Mouse (Mus musculus): ENCODE data around the gene Lcn11.
"Not testable (repeated sequence)": the region's sequence is repeated elsewhere in the genome, so short reads cannot be mapped to it uniquely, and the experiment has no call there.

The Lcn11 gene

GRCm38 (mm10) chr2:25776717-25777116 lies at the start of gene Lcn11:
Gene Lcn11, plus strand, starts transcription at chr2:25777017.
- no peak for DNase-seq (ENCODE audit: low spot score)

- DNase-seq (ENCODE audit: low spot score): no peak
Measured at GRCm38 (mm10) chr2:25733199-25733930, 43.5 kb upstream of the Lcn11 start.

GRCm38 (mm10) chr2:25736709-25737108 lies 40.1 kb upstream of the Lcn11 start, which contains the start of gene Obp2b:
Gene Obp2b, plus strand, starts transcription at chr2:25737009.
- not testable (repeated sequence) for DNase-seq (ENCODE audit: low spot score)

GRCm38 (mm10) chr2:25741671-25742070 lies 35.1 kb upstream of the Lcn11 start:
- no peak for DNase-seq (ENCODE audit: low spot score)

GRCm38 (mm10) chr2:25754201-25754600 lies 22.6 kb upstream of the Lcn11 start:
- no peak for DNase-seq (ENCODE audit: low spot score)

- no peak for DNase-seq (ENCODE audit: low spot score)
Measured at GRCm38 (mm10) chr2:25758064-25758625, 18.7 kb upstream of the Lcn11 start.

GRCm38 (mm10) chr2:25765269-25765668 lies 11.5 kb upstream of the Lcn11 start, which contains the start of gene Lcn3:
Gene Lcn3, plus strand, starts transcription at chr2:25765569.
- DNase-seq (ENCODE audit: low spot score): no peak

GRCm38 (mm10) chr2:25767764-25768163 lies 9.1 kb upstream of the Lcn11 start:
- no peak for DNase-seq (ENCODE audit: low spot score)

- no peak for DNase-seq (ENCODE audit: low spot score)
Measured at GRCm38 (mm10) chr2:25773507-25773906, 3.3 kb upstream of the Lcn11 start.

GRCm38 (mm10) chr2:25774640-25775039 lies 2.2 kb upstream of the Lcn11 start:
- no peak for DNase-seq (ENCODE audit: low spot score)

- DNase-seq (ENCODE audit: low spot score): no peak
Measured at GRCm38 (mm10) chr2:25775991-25776390, 826 bp upstream of the Lcn11 start.

GRCm38 (mm10) chr2:25779076-25779475 lies 2.3 kb downstream of the Lcn11 start:
- no peak for DNase-seq (ENCODE audit: low spot score)

- DNase-seq (ENCODE audit: low spot score): no peak
Measured at GRCm38 (mm10) chr2:25780921-25781320, 4.1 kb downstream of the Lcn11 start.

- DNase-seq (ENCODE audit: low spot score): no peak
Measured at GRCm38 (mm10) chr2:25781957-25782356, 5.1 kb downstream of the Lcn11 start, which contains the start of gene Gm13539. Gene Gm13539, plus strand, starts transcription at chr2:25782257.

- peak; percentile 20 for DNase-seq (ENCODE audit: low spot score)
Measured at GRCm38 (mm10) chr2:25785573-25786322, 8.9 kb downstream of the Lcn11 start.

GRCm38 (mm10) chr2:25789092-25789491 lies 12.3 kb downstream of the Lcn11 start:
- DNase-seq (ENCODE audit: low spot score): no peak

GRCm38 (mm10) chr2:25797635-25798034 lies 20.8 kb downstream of the Lcn11 start:
- no peak for DNase-seq (ENCODE audit: low spot score)

GRCm38 (mm10) chr2:25798065-25798464 lies 21.2 kb downstream of the Lcn11 start:
- peak; percentile 16 for DNase-seq (ENCODE audit: low spot score)

- no peak for DNase-seq (ENCODE audit: low spot score)
Measured at GRCm38 (mm10) chr2:25811711-25812110, 34.9 kb downstream of the Lcn11 start.

GRCm38 (mm10) chr2:25813364-25813763 lies 36.5 kb downstream of the Lcn11 start:
- no peak for DNase-seq (ENCODE audit: low spot score)

GRCm38 (mm10) chr2:25815748-25816147 lies 38.9 kb downstream of the Lcn11 start, which contains the start of gene Glt6d1:
Gene Glt6d1, minus strand, starts transcription at chr2:25815848.
- not testable (repeated sequence) for DNase-seq (ENCODE audit: low spot score)

- no peak for DNase-seq (ENCODE audit: low spot score)
Measured at GRCm38 (mm10) chr2:25822806-25823205, 46.0 kb downstream of the Lcn11 start, which contains the start of gene Lcn9. Gene Lcn9, plus strand, starts transcription at chr2:25823153.

GRCm38 (mm10) chr2:25824751-25825150 lies 47.9 kb downstream of the Lcn11 start:
- DNase-seq (ENCODE audit: low spot score): no peak

All from embryo, embryonic 10 days (tissue).